Mouse (Mus musculus) kidney, adult 2 months (tissue): Measurements from ENCODE around the gene Ccdc85c.

Experiments
- CTCF ChIP-seq: fragments of 200-500 bp; conservative IDR thresholded peaks from 2 replicates; pipeline ENCODE4 v1.5.1; 2011; ENCODE audit warnings: low read depth, mild to moderate bottlenecking, control low read depth, low read length, moderate library complexity, mixed read lengths; ENCODE audit not compliant: insufficient read depth, insufficient read length
- POLR2A ChIP-seq: fragments of 200-500 bp; IDR thresholded peaks from one replicate; pipeline ENCODE4 v1.6.1; 2011; ENCODE audit warnings: low read depth, low read length, control low read depth

DNA sequence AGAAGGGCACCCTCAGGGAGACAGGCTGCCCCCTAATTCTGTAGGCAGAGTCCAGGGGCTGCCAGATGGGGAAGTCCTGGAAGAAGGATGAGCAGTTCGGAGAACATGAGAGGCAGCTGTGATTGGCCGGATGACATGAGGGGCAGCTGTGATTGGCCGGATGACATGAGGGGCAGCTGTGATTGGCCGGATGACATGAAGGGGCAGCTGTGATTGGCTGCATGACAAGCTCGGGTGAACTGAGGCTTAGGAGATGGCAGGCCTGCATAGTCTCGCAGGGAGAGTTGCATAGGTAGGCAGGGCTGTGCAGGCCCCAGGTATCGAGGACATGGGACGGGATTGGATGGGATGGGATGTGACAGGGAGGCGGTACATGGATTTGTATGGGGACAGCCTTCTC lies 17.2 kb upstream of the Ccdc85c start:
- TF ChIP-seq CTCF (no peak), POLR2A (no peak)
